Mouse (Mus musculus) bone marrow, adult 2 months (tissue): ENCODE measurements around the gene Numa1. TPM values are rescaled to one million over a fixed set of nuclear protein-coding genes. Genes with fewer than 3 reads are reported as not detected.
"Not testable (repeated sequence)": the region's sequence is repeated elsewhere in the genome, so short reads cannot be mapped to it uniquely, and the experiment has no call there.

Source experiments
- H3K27ac ChIP-seq: fragments of 200-500 bp; 2 replicates; pipeline ENCODE4 v1.5.1; 2012; ENCODE audit warnings: low read depth, mild to moderate bottlenecking, control low read depth, inconsistent platforms, low read length; ENCODE audit not compliant: control insufficient read depth, poor library complexity, insufficient read depth
- H3K4me1 ChIP-seq: fragments of 200-500 bp; 2 replicates; pipeline ENCODE4 v1.6.1; 2011; ENCODE audit warnings: low read length; ENCODE audit not compliant: control insufficient read depth, insufficient read depth
- H3K4me3 ChIP-seq: fragments of 200-500 bp; replicated peaks from 2 replicates; pipeline ENCODE3; 2011; ENCODE audit warnings: mild to moderate bottlenecking, low read depth, low read length, control low read depth; ENCODE audit not compliant: control insufficient read depth
- CTCF ChIP-seq: fragments of 200-500 bp; IDR thresholded peaks from 2 replicates; pipeline ENCODE4 v1.5.1; 2011; ENCODE audit warnings: low read length, control low read depth; ENCODE audit not compliant: control insufficient read depth, insufficient read depth
- POLR2A ChIP-seq: fragments of 200-500 bp; IDR thresholded peaks from 2 replicates; pipeline ENCODE4 v1.6.1; 2011; ENCODE audit warnings: low read depth, mild to moderate bottlenecking, control low read depth, low read length, borderline replicate concordance; ENCODE audit not compliant: control insufficient read depth
- WGBS: fragments of 180-500 bp; shearing (Covaris S2); methylation state at CpG from one replicate; pipeline ENCODE4 v1.1.7; 2018; 5-methylcytosine and 5-hydroxymethylcytosine counted together
- polyA plus RNA-seq: library from polyadenylated mRNA; stranded (reverse); fragments of >200 nt; gene quantifications from 2 replicates; pipeline ENCODE4 v1.2.4, GENCODE M21; 2011; ENCODE audit warnings: low replicate concordance; ENCODE audit not compliant: missing spikeins, insufficient read depth, insufficient read length

The Numa1 gene
- polyA plus RNA-seq, 1 experiment: 130 TPM

- WGBS: 90% methylated on average over 9 of the region's 9 CpGs
- TF ChIP-seq CTCF (no peak), POLR2A (no peak)
- H3K4me1 ChIP-seq: no peaks in the 10 kb centered on the region; the same call in 1 of the 2 replicates
- no peak overlapping the region for H3K4me3 ChIP-seq
- no peak overlapping the region for H3K27ac ChIP-seq
Measured at GRCm38 (mm10) chr7:102011855-102012254, 77.9 kb downstream of the Numa1 start.

GRCm38 (mm10) chr7:102013416-102013815 lies 79.5 kb downstream of the Numa1 start:
- Histone ChIP-seq H3K4me3 (no peak overlapping the region), H3K27ac (no peak overlapping the region), H3K4me1 (no peaks in the 10 kb centered on the region; the same call in 1 of the 2 replicates)
- WGBS: 94% methylated on average over 8 of the region's 8 CpGs
- TF ChIP-seq CTCF: no peak
- TF ChIP-seq POLR2A: no peak

GRCm38 (mm10) chr7:102014995-102015394 lies 81.1 kb downstream of the Numa1 start:
- Histone ChIP-seq H3K27ac (no peak overlapping the region), H3K4me1 (no peaks in the 10 kb centered on the region; the same call in 1 of the 2 replicates), H3K4me3 (no peak overlapping the region)
- 89% methylated on average over 2 of the region's 2 CpGs for WGBS
- TF ChIP-seq POLR2A: no peak
- no peak for TF ChIP-seq CTCF

GRCm38 (mm10) chr7:102016936-102017335 lies 83.0 kb downstream of the Numa1 start:
- 47% methylated on average over 4 of the region's 4 CpGs for WGBS
- TF ChIP-seq CTCF: no peak
- no peak for TF ChIP-seq POLR2A
- Histone ChIP-seq H3K4me1 (no peaks in the 10 kb centered on the region; the same call in 1 of the 2 replicates), H3K27ac (peak overlapping the region; percentile 21; the same call in 1 of the 2 replicates), H3K4me3 (no peak overlapping the region)

- H3K4me1 ChIP-seq: no peaks in the 10 kb centered on the region; the same call in 1 of the 2 replicates
- no peak for TF ChIP-seq POLR2A
- no peak for TF ChIP-seq CTCF
- 10% methylated on average over 5 of the region's 5 CpGs for WGBS
- H3K27ac ChIP-seq: peak overlapping the region; percentile 34
- peak overlapping the region; percentile 55 for H3K4me3 ChIP-seq
Measured at GRCm38 (mm10) chr7:102017452-102017851, 83.5 kb downstream of the Numa1 start.

DNA sequence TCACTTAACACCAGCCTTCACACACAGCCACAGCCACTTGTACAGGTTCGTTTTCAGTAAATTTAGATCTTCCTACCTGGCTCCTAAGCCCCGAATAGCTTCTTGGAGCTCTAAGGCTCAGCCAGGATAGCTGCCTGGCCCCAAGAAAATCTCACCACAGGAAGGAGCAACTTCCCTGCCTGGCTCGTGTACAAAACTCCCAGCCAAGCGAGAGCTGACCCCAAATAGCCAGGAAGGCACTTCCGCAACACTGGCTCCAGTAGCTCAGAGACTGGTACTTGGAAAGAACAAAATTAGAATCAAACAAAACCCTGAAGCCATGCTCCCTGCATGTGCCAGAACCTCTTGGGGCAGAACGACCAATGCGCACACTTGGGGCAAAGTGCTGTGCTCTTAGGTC lies 84.1 kb downstream of the Numa1 start:
- Histone ChIP-seq H3K4me3 (peak overlapping the region; percentile 29), H3K27ac (peak overlapping the region; percentile 83), H3K4me1 (no peaks in the 10 kb centered on the region; the same call in 1 of the 2 replicates)
- 45% methylated on average over 7 of the region's 7 CpGs for WGBS
- TF ChIP-seq POLR2A: no peak
- TF ChIP-seq CTCF: no peak

DNA sequence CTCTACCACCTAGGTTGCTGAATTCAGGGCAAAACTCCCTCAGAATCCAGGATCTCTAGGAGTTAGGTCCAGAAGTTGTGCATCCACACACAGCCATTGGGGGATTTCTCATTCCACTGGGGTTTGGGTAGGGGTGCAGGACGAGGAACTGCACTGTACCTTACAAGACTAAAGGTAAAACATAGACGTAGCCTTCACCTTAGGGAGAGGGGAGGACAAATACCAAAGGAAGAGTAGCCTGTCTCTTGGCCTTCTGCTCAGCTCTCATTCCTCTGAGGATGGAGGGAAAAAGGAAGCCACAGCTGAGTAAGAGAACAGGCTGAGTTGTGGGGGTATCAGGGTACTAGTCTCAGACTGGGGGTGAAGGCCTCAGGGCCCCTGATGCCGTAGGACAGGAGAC lies 84.7 kb downstream of the Numa1 start, which contains the start of gene Il18bp:
Gene Il18bp (minus strand): TSS at position 101 of the 400 bp plus-strand sequence.
- H3K4me1 ChIP-seq: no peaks in the 10 kb centered on the region; the same call in 1 of the 2 replicates
- 79% methylated on average over 3 of the region's 3 CpGs for WGBS
- H3K27ac ChIP-seq: peak within 1 kb of the TSS; percentile 83
- TF ChIP-seq CTCF: no peak
- no peak for TF ChIP-seq POLR2A
- peak within 1 kb of the TSS; percentile 55 for H3K4me3 ChIP-seq

GRCm38 (mm10) chr7:102019362-102019761 lies 85.5 kb downstream of the Numa1 start:
- Histone ChIP-seq H3K27ac (peak overlapping the region; percentile 83), H3K4me1 (no peaks in the 10 kb centered on the region; the same call in 1 of the 2 replicates), H3K4me3 (peak overlapping the region; percentile 48)
- TF ChIP-seq POLR2A: no peak
- TF ChIP-seq CTCF: no peak
- 20% methylated on average over 3 of the region's 3 CpGs for WGBS

DNA sequence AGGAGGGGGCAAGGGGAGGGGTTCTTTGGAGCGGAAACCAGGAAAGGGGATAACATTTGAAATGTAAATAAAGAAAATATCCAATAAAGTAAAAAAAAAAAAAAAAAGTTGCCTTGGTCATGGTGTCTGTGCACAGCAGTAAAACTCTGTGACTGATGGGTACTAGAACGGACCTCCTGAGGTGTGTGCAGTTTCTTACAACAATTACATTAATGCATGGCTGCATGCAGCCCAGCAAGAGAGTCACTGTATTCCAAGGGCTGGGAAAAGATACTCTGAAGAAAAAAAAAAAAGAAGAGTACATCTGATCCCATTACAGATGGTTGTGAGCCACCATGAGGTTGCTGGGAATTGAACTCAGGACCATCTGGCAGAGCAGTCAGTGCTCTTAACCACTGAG lies 87.0 kb downstream of the Numa1 start:
- not testable (repeated sequence) for H3K4me3 ChIP-seq, H3K4me1 ChIP-seq, H3K27ac ChIP-seq
- WGBS: 93% methylated on average over 2 of the region's 2 CpGs
